Mouse (Mus musculus) bone marrow macrophage, adult 2 months (primary cell): ENCODE data around the gene Npas3.

ENCODE experiments used
- CTCF ChIP-seq: IDR thresholded peaks from 2 replicates; pipeline ENCODE4 v1.5.1; 2012; ENCODE audit warnings: low read depth, mild to moderate bottlenecking, low read length, moderate library complexity
- POLR2A ChIP-seq: IDR thresholded peaks from 2 replicates; pipeline ENCODE4 v1.6.1; 2012; ENCODE audit warnings: mild to moderate bottlenecking, low read depth, low read length, borderline replicate concordance

DNA sequence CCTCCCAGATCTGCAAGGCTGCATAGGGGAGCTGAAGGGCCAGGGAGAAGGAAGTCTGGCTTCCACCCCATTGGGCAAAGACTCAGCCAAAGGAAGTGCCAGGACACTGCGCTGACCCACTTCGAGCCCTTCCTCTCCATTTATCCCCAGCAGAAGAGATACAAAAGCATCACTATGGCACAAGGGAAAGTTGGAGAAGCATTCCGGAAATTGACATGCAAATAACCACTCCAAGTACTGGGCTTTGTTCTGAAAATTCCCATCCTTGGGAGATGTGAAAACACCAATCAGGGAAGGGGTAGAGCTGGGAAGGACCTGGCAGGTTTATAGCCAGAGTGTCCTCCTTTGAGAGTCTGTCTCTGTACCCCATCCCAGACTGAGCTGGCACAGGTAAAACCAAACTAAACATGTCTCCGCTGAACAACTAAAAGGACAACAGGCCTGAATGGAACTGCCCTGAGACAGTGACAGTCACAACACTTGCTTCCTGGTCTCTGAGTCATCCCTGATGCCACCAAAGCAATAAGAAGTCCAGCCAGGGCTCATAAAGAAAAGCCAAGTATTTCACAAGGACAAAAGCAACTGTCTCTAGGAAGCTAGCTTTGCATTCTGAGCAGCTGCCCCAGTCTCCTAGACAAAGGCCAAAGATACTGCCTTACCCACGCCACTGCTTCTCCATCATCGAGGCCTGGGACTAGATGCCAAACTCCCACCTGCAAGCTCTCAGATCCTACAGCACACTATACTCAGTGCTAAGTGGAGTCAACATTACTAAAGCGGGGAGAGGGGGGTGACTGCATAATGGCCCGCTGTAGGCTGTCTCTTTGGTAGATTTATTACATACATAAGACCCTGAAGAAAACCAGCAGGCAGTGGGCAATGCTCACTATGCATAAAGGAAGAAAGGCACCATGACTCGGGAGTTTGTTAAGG is 733.4 kb downstream of the Npas3 start:
- TF ChIP-seq CTCF (no peak), POLR2A (no peak)
